Mouse (Mus musculus) bone marrow, adult 2 months (tissue): ENCODE data around the gene Zbtb11. TPM values are rescaled to one million over a fixed set of nuclear protein-coding genes. Genes with fewer than 3 reads are reported as not detected.
"Not testable (repeated sequence)": the region's sequence is repeated elsewhere in the genome, so short reads cannot be mapped to it uniquely, and the experiment has no call there.

Experiments used
- H3K27ac ChIP-seq: fragments of 200-500 bp; 2 replicates; pipeline ENCODE4 v1.5.1; 2012; ENCODE audit warnings: low read depth, mild to moderate bottlenecking, control low read depth, inconsistent platforms, low read length; ENCODE audit not compliant: control insufficient read depth, poor library complexity, insufficient read depth
- H3K4me1 ChIP-seq: fragments of 200-500 bp; 2 replicates; pipeline ENCODE4 v1.6.1; 2011; ENCODE audit warnings: low read length; ENCODE audit not compliant: control insufficient read depth, insufficient read depth
- H3K4me3 ChIP-seq: fragments of 200-500 bp; replicated peaks from 2 replicates; pipeline ENCODE3; 2011; ENCODE audit warnings: mild to moderate bottlenecking, low read depth, low read length, control low read depth; ENCODE audit not compliant: control insufficient read depth
- CTCF ChIP-seq: fragments of 200-500 bp; IDR thresholded peaks from 2 replicates; pipeline ENCODE4 v1.5.1; 2011; ENCODE audit warnings: low read length, control low read depth; ENCODE audit not compliant: control insufficient read depth, insufficient read depth
- POLR2A ChIP-seq: fragments of 200-500 bp; IDR thresholded peaks from 2 replicates; pipeline ENCODE4 v1.6.1; 2011; ENCODE audit warnings: low read depth, mild to moderate bottlenecking, control low read depth, low read length, borderline replicate concordance; ENCODE audit not compliant: control insufficient read depth
- whole genome bisulfite sequencing: fragments of 180-500 bp; shearing (Covaris S2); methylation state at CpG from one replicate; pipeline ENCODE4 v1.1.7; 2018; 5-methylcytosine and 5-hydroxymethylcytosine counted together
- polyA plus RNA-seq: library from polyadenylated mRNA; stranded (reverse); fragments of >200 nt; gene quantifications from 2 replicates; pipeline ENCODE4 v1.2.4, GENCODE M21; 2011; ENCODE audit warnings: low replicate concordance; ENCODE audit not compliant: missing spikeins, insufficient read depth, insufficient read length

Gene Zbtb11
- polyA plus RNA-seq, 1 experiment, result 8.9 TPM

DNA sequence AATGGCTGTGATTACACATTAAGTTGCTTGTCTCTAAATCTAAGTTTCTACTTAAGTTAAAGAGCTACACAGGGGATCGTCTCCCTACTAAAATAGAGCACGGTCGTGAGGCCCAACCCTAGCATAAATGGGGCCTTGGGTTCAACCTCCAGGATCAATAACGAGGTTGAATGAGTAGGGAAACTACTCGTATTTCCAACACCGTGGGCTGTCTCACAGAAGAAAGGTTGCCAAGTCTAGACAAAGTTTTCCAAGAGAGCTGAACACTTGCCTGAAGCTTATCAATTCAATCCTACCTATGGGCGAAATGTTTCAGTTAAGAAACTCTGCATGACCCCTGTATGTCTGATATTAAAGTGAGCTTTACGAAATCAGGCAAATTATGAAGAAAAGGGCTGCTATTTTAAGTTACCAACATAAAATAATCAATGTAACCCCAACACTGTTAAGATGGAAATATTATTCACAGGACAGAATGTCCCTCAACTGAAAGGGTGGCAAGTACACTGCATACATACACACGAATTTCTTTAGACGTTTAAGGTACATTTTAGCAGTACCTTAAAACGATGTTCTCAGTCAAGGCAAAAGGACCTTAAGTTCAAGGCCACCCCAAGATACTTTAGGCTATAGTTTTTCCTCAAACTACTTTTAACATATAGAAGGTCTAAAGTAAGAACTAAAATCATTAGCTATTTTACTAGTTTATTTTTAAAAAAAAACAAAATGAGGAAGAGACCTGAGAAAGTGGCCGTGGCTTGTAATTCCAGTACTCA lies 54.4 kb downstream of the Zbtb11 start:
- Histone ChIP-seq H3K4me1 (no peaks in the 10 kb centered on the region), H3K27ac (no peak overlapping the region), H3K4me3 (peak overlapping the region; percentile 10)
- 38% methylated on average over 12 of the region's 12 CpGs for WGBS
- TF ChIP-seq CTCF (no peak), POLR2A (no peak)

DNA sequence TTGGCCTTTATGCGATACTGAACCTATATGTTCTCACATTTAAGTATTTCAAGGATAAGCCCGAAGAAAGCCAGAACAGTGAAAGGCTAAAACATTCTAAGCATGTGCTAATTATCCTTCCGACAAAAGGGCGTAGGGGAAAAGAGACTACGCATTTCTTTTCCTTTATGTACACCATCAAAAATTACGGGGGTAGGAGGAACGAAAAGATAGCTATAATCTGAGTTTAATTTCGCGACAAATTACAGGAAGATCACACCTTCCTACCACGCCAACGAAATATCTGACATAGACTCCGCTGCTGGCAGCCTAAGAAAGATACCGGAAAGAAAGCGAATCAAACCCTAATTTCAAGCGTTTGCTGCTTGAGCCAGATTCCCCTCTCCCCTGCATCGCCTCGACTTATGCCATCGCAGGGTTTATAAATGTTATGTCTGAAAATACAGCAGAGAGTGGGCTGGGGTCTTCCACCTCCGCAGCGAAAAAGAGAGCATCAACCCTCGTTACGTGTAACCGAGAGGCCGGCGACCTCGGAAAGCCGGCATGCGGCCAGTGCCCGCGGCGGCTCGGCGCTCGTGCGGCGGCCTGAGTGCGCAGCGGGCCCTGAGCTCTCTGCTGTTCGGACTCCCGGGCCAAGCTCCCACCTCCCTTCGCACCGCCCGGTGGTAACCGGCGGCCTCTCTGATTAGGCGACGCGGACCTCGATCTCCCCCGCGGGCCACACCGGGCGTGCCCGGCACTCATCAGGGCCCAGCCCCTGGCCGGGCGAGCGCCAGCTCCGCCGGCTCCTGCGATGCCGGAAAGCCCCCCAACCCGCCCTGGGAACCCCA lies 55.3 kb downstream of the Zbtb11 start:
- Histone ChIP-seq H3K4me3 (peak overlapping the region; percentile 82), H3K27ac (peak overlapping the region; percentile 83), H3K4me1 (no peaks in the 10 kb centered on the region)
- TF ChIP-seq CTCF, result no peak
- no peak for TF ChIP-seq POLR2A
- under 1% methylated on average over 62 of the region's 62 CpGs for WGBS

- H3K27ac ChIP-seq, result peak within 1 kb of the TSS; percentile 83
- peak within 1 kb of the TSS; percentile 82 for H3K4me3 ChIP-seq
- H3K4me1 ChIP-seq, result no peaks in the 10 kb centered on the region
- under 1% methylated on average over 39 of the region's 39 CpGs for WGBS
- TF ChIP-seq POLR2A (peak; percentile 96), CTCF (no peak)
These were observed 56.0 kb downstream of the Zbtb11 start, which contains the start of gene Pcnp for GRCm38 (mm10) chr16:56029661-56030082. TSS of gene Pcnp (minus strand) at chr16:56029739.

GRCm38 (mm10) chr16:56034566-56034965 lies 60.9 kb downstream of the Zbtb11 start:
- no peak overlapping the region for H3K4me3 ChIP-seq
- no peak overlapping the region for H3K27ac ChIP-seq
- TF ChIP-seq CTCF (no peak), POLR2A (no peak)
- WGBS, result 96% methylated on average over 6 of the region's 6 CpGs
- H3K4me1 ChIP-seq, result peaks cover 1% of the 10 kb centered on the region; the same call in 1 of the 2 replicates

GRCm38 (mm10) chr16:56036501-56036900 lies 62.8 kb downstream of the Zbtb11 start:
- peaks cover 1% of the 10 kb centered on the region; the same call in 1 of the 2 replicates for H3K4me1 ChIP-seq
- peak overlapping the region; percentile 42 for H3K4me3 ChIP-seq
- H3K27ac ChIP-seq, result no peak overlapping the region
- 38% methylated on average over 6 of the region's 6 CpGs for WGBS
- TF ChIP-seq POLR2A, result no peak
- TF ChIP-seq CTCF, result no peak

- under 1% methylated on average over 63 of the region's 63 CpGs for WGBS
- H3K4me3 ChIP-seq, result peak within 1 kb of the TSS; percentile 90
- TF ChIP-seq POLR2A, result peak; percentile 54; the same call in 1 of the 2 replicates
- no peak for TF ChIP-seq CTCF
- H3K4me1 ChIP-seq, result peaks cover 1% of the 10 kb centered on the region; the same call in 1 of the 2 replicates
- H3K27ac ChIP-seq, result peak within 1 kb of the TSS; percentile 84
These were observed 63.7 kb downstream of the Zbtb11 start, which contains the start of gene Trmt10c for GRCm38 (mm10) chr16:56037138-56038010. TSS of gene Trmt10c (minus strand) at chr16:56037819.

DNA sequence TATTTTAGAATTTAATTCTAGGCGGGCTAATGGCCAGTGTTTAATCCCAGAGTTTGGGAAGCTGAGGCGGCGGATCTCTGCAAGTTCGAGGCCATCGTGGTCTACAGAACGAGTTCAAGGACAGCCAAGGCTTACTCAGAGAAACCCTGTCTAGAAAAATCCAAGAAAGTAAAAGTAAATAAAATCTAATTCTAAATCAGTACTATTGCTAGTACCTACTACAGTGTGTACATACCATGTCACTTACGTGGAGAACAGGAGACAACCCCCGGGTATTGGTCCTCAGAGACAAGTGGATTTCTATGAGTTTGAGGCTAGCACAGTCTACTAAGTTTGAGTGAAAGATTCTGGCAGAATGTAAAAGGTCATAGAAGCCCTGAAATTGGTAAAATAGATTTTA lies 64.4 kb downstream of the Zbtb11 start:
- H3K4me1 ChIP-seq, result peaks cover 1% of the 10 kb centered on the region; the same call in 1 of the 2 replicates
- no peak for TF ChIP-seq POLR2A
- WGBS, result 26% methylated on average over 8 of the region's 8 CpGs
- peak overlapping the region; percentile 90 for H3K4me3 ChIP-seq
- H3K27ac ChIP-seq, result peak overlapping the region; percentile 84

- H3K4me1 ChIP-seq, H3K27ac ChIP-seq: not testable (repeated sequence)
- no CpG with 5 or more reads among the region's 4 CpGs for WGBS
These were observed 74.4 kb downstream of the Zbtb11 start, which contains the start of gene Senp7 for GRCm38 (mm10) chr16:56048038-56048437. TSS of gene Senp7 (plus strand) at chr16:56048338.

More at GRCm38 (mm10) chr16:56048038-56048437, 74.4 kb downstream of the Zbtb11 start, which contains the start of gene Senp7:
- not testable (repeated sequence) for H3K4me3 ChIP-seq
